Mouse (Mus musculus) adrenal gland, adult 18-20 months (tissue): ENCODE results near the gene Zfp459. TPM values are rescaled to one million over a fixed set of nuclear protein-coding genes. Genes with fewer than 3 reads are reported as not detected.
A peak's percentile ranks its signal among the peaks of the same experiment; 100 is the strongest.
"Not testable (repeated sequence)": the region's sequence is repeated elsewhere in the genome, so short reads cannot be mapped to it uniquely, and the experiment has no call there.

Experiments used
- DNase-seq, 2 experiments: peaks; one replicate each; pipeline ENCODE4 v3.0.0; 2021 to 2022; ENCODE audit warnings: low spot score in 2 of 2
- long read RNA-seq, 2 experiments: library from polyadenylated mRNA; stranded (forward); transcript quantifications; one replicate each; pipeline ENCODE4 v2.0.0; 2021
- total RNA-seq, 2 experiments: library from RNA; stranded (reverse); gene quantifications; 1 replicate in 1 of 2; 2 replicates in 1 of 2; pipeline ENCODE4 v1.2.3; 2021

Zfp459 gene
- 1 to 10 TPM in 1 of 2 experiments, under 1 TPM in 1; 0.99 to 1.5 TPM for total RNA-seq
- long read RNA-seq, experiment 1, result 0 reads
- long read RNA-seq, experiment 2, partial matches to known transcripts, result 0 of 1 reads
- long read RNA-seq, experiment 2, other reads (novel, unspliced or antisense), result 0 of 1 reads

DNA sequence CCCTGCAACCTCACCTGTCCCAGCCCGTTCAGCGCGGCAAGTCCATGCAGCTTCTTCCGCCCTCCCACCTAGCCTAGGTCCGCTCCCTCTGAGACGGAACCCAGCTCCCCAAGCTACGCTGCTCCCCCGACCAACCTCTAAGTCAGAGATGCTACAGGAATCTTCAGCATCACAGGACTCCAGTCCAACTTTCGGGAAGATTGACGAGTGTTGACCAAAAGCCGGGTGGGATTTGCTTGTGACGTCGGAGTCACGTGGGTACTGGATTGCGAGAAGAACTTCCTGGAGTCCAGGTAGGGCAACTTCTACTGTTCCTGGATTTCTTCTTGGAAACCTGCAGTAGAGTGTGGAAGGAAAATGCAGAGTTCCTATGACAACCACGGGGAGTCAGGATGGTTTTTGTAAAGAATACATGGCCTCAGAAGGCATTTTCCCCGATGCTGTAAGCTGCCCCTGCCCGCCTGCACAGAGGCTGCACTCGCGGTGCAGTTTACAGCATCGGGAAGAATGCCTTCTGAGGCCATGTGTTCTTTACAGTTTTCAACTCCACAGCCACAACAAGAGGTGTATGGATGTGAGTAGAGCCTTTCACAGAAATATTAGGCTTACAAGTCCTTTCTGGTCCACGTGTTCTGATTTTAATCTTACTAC, at the start of gene Zfp459:
Gene Zfp459 (minus strand): TSS at position 212 of the 651 bp plus-strand sequence.
- DNase-seq, result peak in 1 of 2 experiments; percentile 15

DNA sequence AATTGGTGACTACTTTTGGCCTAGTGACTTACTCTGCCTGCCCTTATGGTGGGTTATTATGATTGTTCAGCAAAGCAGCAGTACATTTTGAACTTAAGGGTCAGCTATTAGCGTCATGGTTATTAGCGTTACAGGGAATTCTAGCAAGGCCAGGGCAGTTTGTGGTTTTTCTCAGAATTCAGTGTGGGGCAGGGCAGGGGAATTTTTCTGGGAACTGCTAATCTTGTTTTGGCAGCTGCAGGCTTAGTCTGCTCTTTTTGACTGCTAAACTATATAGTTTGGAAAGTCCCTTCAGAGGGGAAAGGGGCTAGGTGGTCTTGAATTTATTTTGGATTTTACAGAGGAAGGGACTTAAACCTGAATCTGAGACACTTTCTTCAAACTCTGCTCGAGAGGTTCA, 48.1 kb upstream of the Zfp459 start:
- no peak for DNase-seq

DNA sequence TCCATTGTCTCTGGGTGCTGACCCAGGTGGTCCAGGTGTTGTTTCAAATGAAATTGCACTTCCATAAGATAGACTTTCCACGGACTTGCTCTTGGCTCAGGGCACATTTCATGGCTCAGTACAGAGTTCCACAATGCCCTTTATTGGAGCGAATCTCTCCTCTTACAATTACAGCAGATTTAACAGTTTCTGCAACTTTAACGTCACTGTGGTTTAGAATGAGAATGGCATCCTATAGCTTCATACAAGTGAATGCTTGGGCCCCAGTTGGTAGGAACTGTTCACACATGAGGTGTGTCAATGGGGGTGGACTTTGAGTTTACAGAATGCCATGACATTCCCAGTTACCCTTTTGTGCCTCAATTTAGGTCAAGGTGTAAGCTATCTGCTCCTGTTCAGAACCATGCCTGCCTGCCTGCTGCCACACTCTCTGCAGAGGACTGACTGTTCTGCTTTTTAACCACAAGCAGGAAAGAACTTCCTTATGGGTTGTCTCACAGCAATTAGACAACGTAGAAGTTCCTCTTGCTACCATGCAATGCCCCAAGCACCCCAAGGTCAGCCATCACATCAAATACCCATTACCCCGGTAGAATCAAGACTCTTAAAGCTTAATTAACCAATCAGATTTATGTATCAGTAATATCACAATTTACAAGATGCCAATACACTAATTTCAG, 42.4 kb upstream of the Zfp459 start:
- DNase-seq, result not testable (repeated sequence)

DNA sequence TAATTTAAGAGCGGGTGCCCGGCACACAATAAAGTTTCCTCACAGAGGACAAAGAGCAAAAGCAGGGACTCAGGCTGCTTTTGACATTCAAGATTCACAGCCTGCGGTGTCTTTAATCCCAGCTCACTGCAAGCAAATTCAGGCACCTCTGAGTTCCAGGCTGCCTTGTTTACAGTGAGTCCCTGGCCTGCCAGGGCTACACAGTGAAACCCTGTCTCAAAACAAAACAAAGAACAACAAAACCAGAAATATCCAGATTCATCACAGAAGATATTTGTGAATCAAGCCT, 30.7 kb upstream of the Zfp459 start:
- DNase-seq, result no peak

DNA sequence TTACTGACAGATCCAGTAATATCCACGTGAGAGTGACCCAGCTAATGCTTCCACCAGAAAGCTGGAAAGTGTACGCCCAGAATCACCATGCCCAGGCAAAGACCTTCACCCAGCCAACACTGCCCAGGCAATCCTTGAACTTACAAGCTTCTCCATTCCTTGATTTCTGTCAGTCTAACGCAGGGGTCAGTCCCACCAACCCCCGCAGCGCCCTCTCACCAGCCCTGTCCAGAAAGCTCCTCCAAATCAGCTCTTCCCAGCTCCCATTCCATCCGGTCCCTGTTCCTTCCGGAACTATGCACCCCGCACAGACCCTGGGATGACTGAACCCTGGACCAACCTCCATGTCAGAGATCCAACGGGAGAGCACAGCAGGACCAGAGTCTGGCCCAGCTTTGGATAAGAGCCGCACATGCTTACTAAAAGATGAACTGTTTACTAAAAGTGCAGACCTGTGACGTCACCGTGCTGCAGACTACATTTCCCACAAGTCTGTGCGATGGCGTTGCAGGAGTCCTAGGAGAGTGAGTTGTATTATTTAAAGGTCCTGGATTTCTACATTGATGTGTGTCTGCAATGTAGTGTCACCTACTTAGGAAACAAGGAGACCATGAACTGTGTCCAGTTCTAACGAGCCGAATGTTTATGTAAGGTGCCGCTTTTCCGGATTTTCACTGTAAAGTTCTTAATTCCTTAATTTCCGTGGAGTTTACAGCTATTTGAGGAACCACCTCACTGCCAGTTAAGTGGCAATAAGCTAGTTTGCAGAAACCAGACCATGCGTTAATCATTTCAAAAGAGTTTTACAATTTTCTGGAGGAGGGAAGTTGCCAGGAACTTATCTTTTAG, 30.2 kb upstream of the Zfp459 start, which contains the start of gene Zfp874a:
Gene Zfp874a (minus strand): TSS at position 453 of the 849 bp plus-strand sequence.
- DNase-seq, result peak; percentile 79 to 81

DNA sequence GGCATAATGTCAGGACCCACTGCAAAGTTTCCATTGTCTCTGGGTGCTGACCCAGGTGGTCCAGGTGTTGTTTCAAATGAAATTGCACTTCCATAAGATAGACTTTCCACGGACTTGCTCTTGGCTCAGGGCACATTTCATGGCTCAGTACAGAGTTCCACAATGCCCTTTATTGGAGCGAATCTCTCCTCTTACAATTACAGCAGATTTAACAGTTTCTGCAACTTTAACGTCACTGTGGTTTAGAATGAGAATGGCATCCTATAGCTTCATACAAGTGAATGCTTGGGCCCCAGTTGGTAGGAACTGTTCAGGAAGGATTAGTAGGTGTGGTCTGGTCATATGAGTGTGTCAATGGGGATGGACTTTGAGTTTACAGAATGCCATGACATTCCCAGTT, 15.9 kb upstream of the Zfp459 start:
- not testable (repeated sequence) for DNase-seq

DNA sequence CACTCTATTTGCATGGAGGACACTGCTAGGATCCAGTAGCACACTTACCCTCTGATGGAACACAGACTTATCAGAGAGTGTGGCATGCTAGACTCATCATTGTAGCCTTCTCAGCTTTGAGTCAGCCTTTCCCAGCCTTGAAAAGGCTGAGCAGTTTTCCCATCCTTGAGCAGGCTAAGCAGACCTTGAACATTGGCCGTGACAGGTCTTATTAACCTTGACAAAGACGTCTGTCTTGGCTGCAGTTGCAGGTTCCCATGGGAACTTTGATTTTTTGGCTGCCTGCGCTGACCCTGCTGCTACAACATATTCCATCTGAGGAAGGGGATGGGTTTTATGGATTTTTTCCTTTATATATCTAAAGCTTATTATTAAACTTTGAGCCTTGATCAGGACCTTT, 6.9 kb upstream of the Zfp459 start:
- DNase-seq, result peak in 1 of 2 experiments; percentile 48

DNA sequence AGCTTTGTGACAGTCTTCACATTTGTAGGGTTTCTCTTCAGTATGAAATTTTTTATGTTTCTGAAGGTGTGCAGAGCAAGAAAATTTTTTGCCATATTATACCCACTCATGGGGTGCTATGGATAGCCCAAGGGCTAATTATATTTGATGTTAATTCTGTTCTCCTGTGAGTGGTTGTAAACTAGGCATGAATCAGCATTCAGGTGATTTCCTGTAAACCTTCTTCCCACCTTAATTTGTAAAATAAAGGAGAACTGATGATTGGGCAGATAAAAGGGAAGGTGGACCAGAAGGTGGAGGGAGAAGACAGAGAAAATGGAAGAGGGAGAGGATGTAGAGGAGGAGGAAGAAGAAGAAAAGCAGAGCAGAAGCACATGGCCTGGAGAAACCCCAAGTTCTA, 4.5 kb upstream of the Zfp459 start:
- DNase-seq, result not testable (repeated sequence)

DNA sequence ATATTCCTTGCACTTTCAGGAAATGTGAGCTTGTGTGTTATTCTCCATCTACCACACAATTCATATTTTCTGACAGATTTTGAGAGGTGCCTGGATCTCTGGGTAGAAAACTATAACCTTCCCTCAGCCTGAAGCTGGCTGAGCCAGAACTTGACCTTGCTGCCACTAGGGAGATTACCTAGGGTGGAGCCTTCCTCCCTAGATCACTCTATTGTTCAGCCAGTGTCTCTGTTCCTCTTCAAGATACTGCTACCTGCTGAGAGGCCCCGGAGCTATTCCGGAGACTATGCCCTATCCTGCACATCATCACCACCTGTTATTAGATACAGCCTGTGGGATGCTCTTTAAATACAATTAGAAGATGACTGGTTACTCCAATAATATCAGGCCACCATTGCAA, 1.3 kb upstream of the Zfp459 start:
- not testable (repeated sequence) for DNase-seq

DNA sequence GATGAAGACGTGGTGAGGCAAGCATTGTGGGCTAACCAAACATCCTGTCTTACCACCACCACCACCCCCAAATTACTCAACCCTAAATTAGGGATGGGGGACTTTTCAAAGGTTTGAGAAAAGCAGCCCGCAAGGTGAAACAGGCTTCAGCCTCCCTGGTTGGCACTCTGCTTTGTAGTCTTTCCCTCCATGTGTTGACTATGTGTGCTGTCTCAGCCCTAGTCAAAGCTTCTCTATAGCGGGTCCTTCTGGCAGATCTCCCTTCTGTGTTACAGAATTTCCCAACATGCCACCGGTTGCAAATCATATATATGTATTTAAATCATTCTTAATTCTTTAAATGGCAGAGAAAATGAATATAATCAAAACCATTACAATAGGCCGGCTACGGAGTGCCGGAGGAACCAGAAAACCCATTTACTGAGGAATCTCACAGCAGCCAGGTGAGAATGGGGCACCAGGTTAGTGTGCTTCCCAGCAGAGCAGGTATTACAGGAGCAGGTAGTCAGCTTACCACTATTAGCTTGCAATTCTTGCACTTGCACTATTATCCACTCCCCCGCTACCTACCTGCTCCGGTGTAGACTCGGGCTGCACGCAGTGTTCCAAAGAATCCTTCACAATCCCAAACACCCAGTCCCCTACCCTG, 536 bp downstream of the Zfp459 start:
- no peak for DNase-seq

DNA sequence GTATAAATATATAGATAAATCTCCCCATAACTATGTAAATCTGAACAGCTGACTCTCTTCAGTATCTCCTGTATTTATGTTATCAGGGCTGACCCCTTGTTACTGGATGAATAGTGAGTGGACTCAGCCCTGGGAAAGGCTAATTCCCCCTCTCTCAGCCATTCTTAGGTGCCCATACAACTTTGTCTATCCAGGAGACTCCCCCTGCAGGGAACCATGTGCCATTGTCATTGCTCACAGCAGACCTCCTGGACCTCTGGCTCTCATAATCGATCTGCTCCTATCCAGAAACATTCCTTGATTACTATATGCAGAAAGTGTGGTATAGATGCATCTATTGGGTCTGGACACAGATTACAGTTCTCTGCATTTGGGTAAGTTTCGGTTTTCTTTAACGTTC, 4.4 kb downstream of the Zfp459 start:
- DNase-seq, result no peak

DNA sequence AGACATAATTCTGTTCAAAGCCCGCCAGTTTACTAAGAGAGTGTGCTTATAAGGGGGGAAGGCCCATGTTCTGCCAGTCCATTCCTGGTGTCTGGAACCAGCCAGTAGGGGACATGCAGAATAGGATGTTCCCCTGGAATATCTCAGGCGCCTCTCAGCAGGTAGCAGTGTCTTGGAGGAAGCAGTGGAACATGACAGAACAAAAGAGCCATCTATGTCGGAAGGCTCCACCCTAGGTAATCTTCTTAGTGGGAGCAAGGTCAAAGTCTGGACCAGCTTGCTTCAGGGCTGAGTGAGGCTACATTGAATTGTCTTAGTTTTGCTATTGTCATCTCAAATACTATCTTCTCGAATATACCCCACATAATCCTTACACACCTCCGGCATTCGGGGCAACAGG, 5.5 kb downstream of the Zfp459 start:
- DNase-seq, result no peak

DNA sequence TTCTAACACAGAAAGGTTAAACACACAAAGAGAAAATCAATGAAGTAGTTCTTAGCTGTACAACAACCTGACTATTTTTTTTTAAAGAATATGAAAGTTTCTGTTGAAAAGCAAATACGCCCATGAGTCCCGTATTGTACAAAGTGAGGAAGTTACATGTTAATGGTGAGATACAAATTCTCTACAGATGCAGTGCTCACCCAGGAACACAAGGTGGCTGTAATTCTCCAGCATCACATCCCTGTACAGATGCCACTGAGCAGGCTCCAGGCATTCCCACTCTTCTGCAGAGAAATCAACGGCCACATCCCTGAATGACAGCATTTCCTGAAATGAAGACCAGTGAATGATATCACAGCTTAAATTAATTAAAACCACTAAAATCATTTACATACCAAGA, 7.6 kb downstream of the Zfp459 start:
- DNase-seq, result not testable (repeated sequence)

DNA sequence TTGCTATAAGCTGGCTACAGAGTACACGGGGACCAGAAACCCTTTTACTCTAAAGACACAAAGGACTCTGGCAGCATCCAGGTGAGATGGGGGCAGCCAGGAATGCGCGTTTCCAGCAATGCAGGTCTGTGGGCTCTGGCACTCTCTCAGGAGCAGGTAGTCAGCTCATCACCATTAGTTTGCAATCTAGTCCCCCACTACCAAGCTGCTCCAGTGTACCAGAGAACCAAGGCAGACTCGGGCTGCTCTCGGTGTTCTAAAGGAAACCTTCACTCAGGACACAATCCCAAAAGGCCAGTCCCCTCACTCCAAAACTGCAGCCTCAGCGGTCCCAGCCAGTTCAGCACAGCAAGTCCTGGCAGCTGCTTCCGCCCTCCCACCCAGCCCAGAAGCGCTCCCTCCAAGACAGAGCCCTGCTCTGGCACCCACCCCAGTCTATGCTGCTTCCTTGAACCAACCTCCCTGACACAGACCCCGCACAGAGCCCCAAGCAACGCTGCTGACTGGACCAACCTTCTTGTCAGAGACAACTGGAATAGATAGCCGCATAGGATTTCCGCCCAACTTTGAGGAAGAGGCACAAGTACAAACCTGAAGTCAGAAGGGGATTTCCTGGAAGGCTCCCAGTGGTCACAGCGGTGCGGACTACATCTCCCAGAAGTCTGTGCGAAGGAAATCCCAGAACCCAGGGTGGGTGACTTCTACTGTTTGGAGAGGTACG, 21.9 kb downstream of the Zfp459 start, which contains the start of gene Zfp429:
Gene Zfp429 (minus strand): TSS at position 637 of the 721 bp plus-strand sequence.
- DNase-seq, result peak; percentile 55 to 60

DNA sequence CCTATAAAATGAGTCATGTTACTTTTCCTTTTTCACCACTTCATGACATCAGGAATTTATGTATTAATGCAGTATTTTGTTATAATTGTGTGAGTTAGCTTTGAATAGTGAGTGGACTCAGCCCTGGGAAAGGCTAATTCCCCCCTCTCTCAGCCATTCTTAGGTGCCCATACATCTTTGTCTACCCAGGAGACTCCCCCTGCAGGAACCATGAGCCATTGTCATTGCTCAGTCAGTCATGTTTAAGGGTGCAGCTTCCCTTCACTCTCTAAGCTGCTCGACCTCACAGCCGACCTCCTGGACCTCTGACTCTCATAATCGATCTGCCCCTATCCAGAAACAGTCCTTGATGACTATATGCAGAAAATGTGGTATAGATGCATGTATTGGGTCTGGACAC, 45.0 kb downstream of the Zfp459 start:
- DNase-seq, result not testable (repeated sequence)

DNA sequence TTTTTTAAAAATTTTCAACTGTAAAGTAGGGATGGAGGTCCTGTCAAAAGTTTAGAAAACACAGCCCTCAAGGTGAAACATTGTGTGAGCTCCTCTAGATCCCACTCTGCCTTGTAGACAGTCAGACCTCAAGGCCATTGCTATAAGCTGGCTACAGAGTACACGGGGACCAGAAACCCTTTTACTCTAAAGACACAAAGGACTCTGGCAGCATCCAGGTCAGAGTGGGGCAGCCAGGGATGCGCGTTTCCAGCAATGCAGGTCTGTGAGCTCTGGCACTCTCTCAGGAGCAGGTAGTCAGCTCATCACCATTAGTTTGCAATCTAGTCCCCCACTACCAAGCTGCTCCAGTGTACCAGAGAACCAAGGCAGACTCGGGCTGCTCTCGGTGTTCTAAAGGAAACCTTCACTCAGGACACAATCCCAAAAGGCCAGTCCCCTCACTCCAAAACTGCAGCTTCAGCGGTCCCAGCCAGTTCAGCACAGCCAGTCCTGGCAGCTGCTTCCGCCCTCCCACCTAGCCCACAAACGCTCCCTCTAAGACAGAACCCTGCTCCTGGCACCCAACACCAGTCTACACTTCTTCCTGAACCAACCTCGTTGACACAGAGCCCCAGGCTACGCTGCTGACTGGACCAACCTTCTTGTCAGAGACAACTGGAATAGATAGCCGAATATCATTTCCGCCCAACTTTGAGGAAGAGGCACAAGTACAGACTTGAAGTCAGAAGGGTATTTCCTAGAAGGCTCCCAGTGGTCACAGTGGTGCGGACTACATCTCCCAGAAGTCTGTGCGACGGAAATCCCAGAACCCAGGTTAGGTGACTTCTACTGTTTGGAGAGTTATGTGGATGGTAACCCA, 45.9 kb downstream of the Zfp459 start, which contains the start of the genes Gm28041 and Zfp456:
Gene Gm28041 (minus strand): TSS at position 684 of the 862 bp plus-strand sequence.
Gene Zfp456 (minus strand): TSS at position 761 of the 862 bp plus-strand sequence.
- peak; percentile 38 to 56 for DNase-seq

DNA sequence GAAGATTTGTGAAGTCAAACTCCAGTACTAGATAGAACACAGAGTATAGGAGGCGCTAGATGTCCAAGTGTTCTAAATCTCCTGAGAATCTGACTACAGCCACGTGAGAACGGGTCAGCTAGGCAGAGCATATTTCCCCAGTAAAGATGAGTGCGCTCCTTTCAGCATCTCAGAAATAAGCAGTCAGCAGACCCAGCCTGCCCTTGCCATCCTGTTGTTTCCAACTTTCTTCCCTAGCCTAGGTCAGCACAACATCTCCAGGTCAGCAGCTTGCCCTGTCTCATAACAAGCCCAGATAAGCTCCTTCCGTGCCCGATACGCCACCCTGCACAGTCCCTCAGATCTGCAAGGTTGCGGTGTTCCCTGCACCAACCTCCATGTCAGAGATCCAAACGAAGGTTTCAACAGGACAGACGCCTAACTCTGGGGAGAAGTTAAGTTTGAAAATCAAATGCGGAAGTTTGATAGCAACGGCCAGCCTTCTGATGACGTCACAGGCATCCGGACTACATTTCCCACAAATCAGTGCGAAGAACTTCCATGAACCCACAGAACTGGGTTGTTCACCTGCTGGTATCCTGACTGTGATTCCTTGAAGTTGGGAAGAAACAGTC, 61.0 kb downstream of the Zfp459 start, which contains the start of the genes Gm28044 and Zfp953:
Gene Gm28044 (minus strand): TSS at position 406 of the 614 bp plus-strand sequence.
Gene Zfp953 (minus strand): TSS at position 475 of the 614 bp plus-strand sequence.
- DNase-seq, result peak; percentile 85
